Mouse (Mus musculus) embryonic facial prominence, embryonic 13.5 days (tissue): ENCODE data around the gene Ier3. TPM values are rescaled to one million over a fixed set of nuclear protein-coding genes. Genes with fewer than 3 reads are reported as not detected.

Source experiments
- ATAC-seq: fragments of 200-750 bp; cut with Nextera tagmentation; 2 replicates; pipeline ENCODE4 v1.8.0; 2017; ENCODE audit warnings: low read depth; ENCODE audit not compliant: insufficient number of reproducible peaks, insufficient read depth, low FRiP score, low TSS enrichment
- H3K27ac ChIP-seq: fragments of 300-500 bp; sonication (generic); 2 replicates; pipeline ENCODE4 v1.5.1; 2015; ENCODE audit warnings: moderate library complexity, mild to moderate bottlenecking, inconsistent platforms
- H3K27me3 ChIP-seq: fragments of 300-500 bp; sonication (generic); 2 replicates; pipeline ENCODE4 v1.6.1; 2015; ENCODE audit warnings: mild to moderate bottlenecking, inconsistent platforms
- H3K36me3 ChIP-seq: fragments of 300-500 bp; sonication (generic); 2 replicates; pipeline ENCODE4 v1.6.1; 2015; ENCODE audit warnings: mild to moderate bottlenecking, inconsistent platforms
- H3K4me1 ChIP-seq: fragments of 300-500 bp; sonication (generic); 2 replicates; pipeline ENCODE4 v1.6.1; 2015; ENCODE audit warnings: inconsistent platforms
- H3K4me2 ChIP-seq: fragments of 300-500 bp; sonication (generic); 2 replicates; pipeline ENCODE4 v1.6.1; 2015; ENCODE audit warnings: moderate library complexity, mild to moderate bottlenecking, inconsistent platforms
- H3K4me3 ChIP-seq: fragments of 300-500 bp; sonication (generic); 2 replicates; pipeline ENCODE4 v1.5.1; 2015; ENCODE audit warnings: mild to moderate bottlenecking, inconsistent platforms
- H3K9ac ChIP-seq: fragments of 300-500 bp; sonication (generic); 2 replicates; pipeline ENCODE4 v1.6.1; 2015; ENCODE audit warnings: mild to moderate bottlenecking, inconsistent platforms
- H3K9me3 ChIP-seq: fragments of 300-500 bp; sonication (generic); 2 replicates; pipeline ENCODE4 v1.6.1; 2016; ENCODE audit warnings: inconsistent platforms
- WGBS: fragments of 180-500 bp; shearing (Covaris S2); methylation state at CpG from one replicate; pipeline ENCODE4 v1.1.7; 2015; ENCODE audit warnings: mixed read lengths; 5-methylcytosine and 5-hydroxymethylcytosine counted together
- polyA plus RNA-seq: library from polyadenylated mRNA; unstranded; fragments of >200 nt; fragmentation: Nextera tagmentation; extraction: Ambion mirVana; gene quantifications from 2 replicates; pipeline ENCODE4 v1.2.1, GENCODE M21; 2015

Ier3 gene
- polyA plus RNA-seq, 1 experiment from 2014 or later, result 20.1 TPM

- Histone ChIP-seq H3K4me3 (peak within 1 kb of the TSS; percentile 75), H3K9ac (peak within 1 kb of the TSS; percentile 79), H3K27me3 (no peaks in the 10 kb centered on the region), H3K4me2 (peak within 1 kb of the TSS; percentile 71), H3K36me3 (peaks cover 31% of the 10 kb centered on the region), H3K4me1 (peaks cover 20% of the 10 kb centered on the region), H3K9me3 (no peaks in the 10 kb centered on the region), H3K27ac (peak within 1 kb of the TSS; percentile 96)
- ATAC-seq, result peak; percentile 89
- under 1% methylated on average over 47 of the region's 47 CpGs for WGBS
Observed at GRCm38 (mm10) chr17:35861198-35861857, 39.8 kb downstream of the Ier3 start, which contains the start of gene Nrm. Nrm (plus strand) TSS chr17:35861318.

- H3K9ac ChIP-seq, result peak overlapping the region; percentile 89
- WGBS, result 18% methylated on average over 10 of the region's 10 CpGs
- no peak for ATAC-seq
- H3K27me3 ChIP-seq, result no peaks in the 10 kb centered on the region
- peak overlapping the region; percentile 73 for H3K4me3 ChIP-seq
- H3K36me3 ChIP-seq, result peaks cover 12% of the 10 kb centered on the region; the same call in 1 of the 2 replicates
- H3K27ac ChIP-seq, result peak overlapping the region; percentile 98
- H3K4me1 ChIP-seq, result peaks cover 50% of the 10 kb centered on the region
- no peaks in the 10 kb centered on the region for H3K9me3 ChIP-seq
- H3K4me2 ChIP-seq, result peak overlapping the region; percentile 99
Observed at GRCm38 (mm10) chr17:35864832-35865353, 43.4 kb downstream of the Ier3 start.

- ATAC-seq, result peak; percentile 63
- Histone ChIP-seq H3K27ac (peak within 1 kb of the TSS; percentile 98), H3K36me3 (peaks cover 14% of the 10 kb centered on the region; the same call in 1 of the 2 replicates), H3K9ac (peak within 1 kb of the TSS; percentile 89), H3K9me3 (no peaks in the 10 kb centered on the region), H3K27me3 (no peaks in the 10 kb centered on the region), H3K4me1 (peaks cover 54% of the 10 kb centered on the region), H3K4me3 (peak within 1 kb of the TSS; percentile 73), H3K4me2 (peak within 1 kb of the TSS; percentile 99)
- WGBS, result under 1% methylated on average over 37 of the region's 48 CpGs
Observed at GRCm38 (mm10) chr17:35865481-35866280, 44.2 kb downstream of the Ier3 start, which contains the start of gene Ppp1r18. Ppp1r18 (plus strand) TSS chr17:35865593.

- ATAC-seq, result peak; percentile 29; the same call in 1 of the 2 replicates
- peak overlapping the region; percentile 73 for H3K4me3 ChIP-seq
- H3K4me1 ChIP-seq, result peaks cover 56% of the 10 kb centered on the region
- WGBS, result under 1% methylated on average over 38 of the region's 38 CpGs
- H3K4me2 ChIP-seq, result peak overlapping the region; percentile 99
- peaks cover 21% of the 10 kb centered on the region for H3K36me3 ChIP-seq
- H3K27me3 ChIP-seq, result no peaks in the 10 kb centered on the region
- H3K27ac ChIP-seq, result peak overlapping the region; percentile 98
- H3K9me3 ChIP-seq, result 0 out of 2 replicates have a peak, but pooled peaks cover 2% of the 10 kb centered on the region
- H3K9ac ChIP-seq, result peak overlapping the region; percentile 89
Observed at GRCm38 (mm10) chr17:35866281-35866831, 44.9 kb downstream of the Ier3 start.

GRCm38 (mm10) chr17:35866911-35867890 is 45.7 kb downstream of the Ier3 start:
- Histone ChIP-seq H3K4me1 (peaks cover 56% of the 10 kb centered on the region), H3K27me3 (no peaks in the 10 kb centered on the region), H3K4me3 (peak overlapping the region; percentile 73), H3K27ac (peak overlapping the region; percentile 98), H3K36me3 (peaks cover 25% of the 10 kb centered on the region), H3K9me3 (0 out of 2 replicates have a peak, but pooled peaks cover 3% of the 10 kb centered on the region), H3K9ac (peak overlapping the region; percentile 89), H3K4me2 (peak overlapping the region; percentile 99)
- WGBS, result 9% methylated on average over 26 of the region's 26 CpGs
- ATAC-seq, result no peak

GRCm38 (mm10) chr17:35868165-35868820 is 46.8 kb downstream of the Ier3 start:
- Histone ChIP-seq H3K9me3 (0 out of 2 replicates have a peak, but pooled peaks cover 3% of the 10 kb centered on the region), H3K4me2 (peak overlapping the region; percentile 99), H3K36me3 (peaks cover 30% of the 10 kb centered on the region), H3K27ac (peak overlapping the region; percentile 98), H3K27me3 (no peaks in the 10 kb centered on the region), H3K4me3 (peak overlapping the region; percentile 73), H3K4me1 (peaks cover 63% of the 10 kb centered on the region), H3K9ac (peak overlapping the region; percentile 89)
- ATAC-seq, result no peak
- 19% methylated on average over 17 of the region's 17 CpGs for WGBS

GRCm38 (mm10) chr17:35868961-35869345 is 47.5 kb downstream of the Ier3 start:
- H3K4me2 ChIP-seq, result peak overlapping the region; percentile 99
- H3K4me3 ChIP-seq, result peak overlapping the region; percentile 73
- H3K36me3 ChIP-seq, result peaks cover 32% of the 10 kb centered on the region
- H3K27me3 ChIP-seq, result no peaks in the 10 kb centered on the region
- H3K9ac ChIP-seq, result peak overlapping the region; percentile 89
- H3K4me1 ChIP-seq, result peaks cover 70% of the 10 kb centered on the region
- 0% methylated on average over 7 of the region's 7 CpGs for WGBS
- 0 out of 2 replicates have a peak, but pooled peaks cover 3% of the 10 kb centered on the region for H3K9me3 ChIP-seq
- no peak for ATAC-seq
- peak overlapping the region; percentile 98 for H3K27ac ChIP-seq

GRCm38 (mm10) chr17:35869346-35870067 is 48.0 kb downstream of the Ier3 start:
- Histone ChIP-seq H3K4me2 (peak overlapping the region; percentile 99), H3K27ac (peak overlapping the region; percentile 98), H3K27me3 (no peaks in the 10 kb centered on the region), H3K4me1 (peaks cover 69% of the 10 kb centered on the region), H3K9me3 (0 out of 2 replicates have a peak, but pooled peaks cover 3% of the 10 kb centered on the region), H3K36me3 (peaks cover 38% of the 10 kb centered on the region), H3K4me3 (peak overlapping the region; percentile 73), H3K9ac (peak overlapping the region; percentile 89)
- 2% methylated on average over 7 of the region's 7 CpGs for WGBS
- ATAC-seq, result no peak

- 41% methylated on average over 9 of the region's 9 CpGs for WGBS
- no peaks in the 10 kb centered on the region for H3K27me3 ChIP-seq
- H3K4me2 ChIP-seq, result peak overlapping the region; percentile 99
- H3K4me1 ChIP-seq, result peaks cover 62% of the 10 kb centered on the region
- H3K9ac ChIP-seq, result peak overlapping the region; percentile 89
- H3K4me3 ChIP-seq, result peak overlapping the region; percentile 73
- 0 out of 2 replicates have a peak, but pooled peaks cover 3% of the 10 kb centered on the region for H3K9me3 ChIP-seq
- H3K27ac ChIP-seq, result peak overlapping the region; percentile 98
- no peak for ATAC-seq
- H3K36me3 ChIP-seq, result peaks cover 46% of the 10 kb centered on the region
Observed at GRCm38 (mm10) chr17:35870151-35870883, 48.8 kb downstream of the Ier3 start.
